Mouse (Mus musculus) CH12.LX (cell line): Measurements from ENCODE around the gene Akap2. TPM values are rescaled to one million over a fixed set of nuclear protein-coding genes. Genes with fewer than 3 reads are reported as not detected.

ENCODE experiments used
- DNase-seq: peaks from one replicate; pipeline ENCODE4 v3.0.0-alpha.2; 2013; ENCODE audit errors: extremely low read depth
- H3K27ac ChIP-seq: 2 replicates; pipeline ENCODE4 v1.5.1; 2012; ENCODE audit warnings: low read depth, mild to moderate bottlenecking, control low read depth, moderate library complexity; ENCODE audit not compliant: insufficient read depth
- H3K27me3 ChIP-seq: replicated peaks from 2 replicates; pipeline ENCODE3; 2012; ENCODE audit warnings: inconsistent platforms
- H3K36me3 ChIP-seq, 2 experiments: replicated peaks in 1 of 2; 2 replicates each; pipeline versions ENCODE3 to v1.6.1; 2012; ENCODE audit warnings: inconsistent platforms in 1 of 2, low read length in 1 of 2, mild to moderate bottlenecking in 1 of 2, mixed read lengths in 1 of 2, moderate library complexity in 1 of 2; ENCODE audit not compliant: control insufficient read depth in 1 of 2, insufficient read depth in 1 of 2
- H3K4me1 ChIP-seq, 2 experiments: 2 replicates each; pipeline ENCODE4 v1.6.1; 2012; ENCODE audit warnings: inconsistent platforms in 1 of 2, moderate library complexity in 1 of 2; ENCODE audit not compliant: insufficient read depth in 2 of 2, control insufficient read depth in 1 of 2
- H3K4me2 ChIP-seq: 2 replicates; pipeline ENCODE4 v1.6.1; 2012; ENCODE audit warnings: low read depth, mild to moderate bottlenecking, control low read depth; ENCODE audit not compliant: poor library complexity, insufficient read depth, severe bottlenecking
- H3K4me3 ChIP-seq, 3 experiments: fragments of 150-350 bp in 1 of 3; sonication (generic) in 1 of 3; replicated peaks in 1 of 3; 2 replicates each; pipeline versions ENCODE3 to v1.5.1; 2011 to 2012; ENCODE audit warnings: low read depth in 2 of 3, low read length in 2 of 3, mild to moderate bottlenecking in 2 of 3, moderate library complexity in 2 of 3, control low read depth in 1 of 3, improper control_type of control experiment in 1 of 3, inconsistent platforms in 1 of 3, mixed read lengths in 1 of 3; ENCODE audit not compliant: poor library complexity in 1 of 3
- H3K79me2 ChIP-seq: replicated peaks from 2 replicates; pipeline ENCODE4 v1.6.1; 2012; ENCODE audit warnings: mild to moderate bottlenecking, moderate library complexity; ENCODE audit not compliant: control insufficient read depth, poor library complexity, insufficient read depth, severe bottlenecking; ENCODE audit errors: extremely low read depth
- H3K9ac ChIP-seq: 2 replicates; pipeline ENCODE4 v1.6.1; 2012; ENCODE audit warnings: low read depth, mild to moderate bottlenecking, control low read depth, moderate library complexity; ENCODE audit not compliant: insufficient read depth
- H3K9me3 ChIP-seq: replicated peaks from 2 replicates; pipeline ENCODE3; 2012; ENCODE audit warnings: low read length, inconsistent platforms, mixed read lengths
- BHLHE40 ChIP-seq: IDR thresholded peaks from 2 replicates; pipeline ENCODE4 v1.6.1; 2011; ENCODE audit warnings: mild to moderate bottlenecking, low read depth, low read length, improper control_type of control experiment
- CHD1 ChIP-seq: IDR thresholded peaks from 2 replicates; pipeline ENCODE4 v1.6.1; 2012; ENCODE audit warnings: low read depth, low read length, improper control_type of control experiment, inconsistent platforms
- E2F4 ChIP-seq: IDR thresholded peaks from 2 replicates; pipeline ENCODE4 v1.6.1; 2011; ENCODE audit warnings: low read depth, low read length, improper control_type of control experiment; ENCODE audit not compliant: insufficient replicate concordance
- HCFC1 ChIP-seq: IDR thresholded peaks from 2 replicates; pipeline ENCODE4 v1.6.1; 2012; ENCODE audit warnings: low read depth, mild to moderate bottlenecking, inconsistent platforms, low read length, improper control_type of control experiment
- JUND ChIP-seq: conservative IDR thresholded peaks from 2 replicates; pipeline ENCODE4 v1.6.1; 2011; ENCODE audit warnings: low read depth, low read length, improper control_type of control experiment
- KAT2A ChIP-seq: IDR thresholded peaks from 2 replicates; pipeline ENCODE4 v1.6.1; 2012; ENCODE audit warnings: low read length, improper control_type of control experiment, inconsistent platforms; ENCODE audit not compliant: insufficient replicate concordance
- MAFK ChIP-seq: IDR thresholded peaks from 2 replicates; pipeline ENCODE4 v1.6.1; 2011; ENCODE audit warnings: low read length, improper control_type of control experiment; ENCODE audit not compliant: insufficient replicate concordance
- MAX ChIP-seq: IDR thresholded peaks from 2 replicates; pipeline ENCODE4 v1.6.1; 2011; ENCODE audit warnings: low read length, improper control_type of control experiment
- MAZ ChIP-seq: IDR thresholded peaks from 2 replicates; pipeline ENCODE4 v1.6.1; 2012; ENCODE audit warnings: low read depth, mild to moderate bottlenecking, inconsistent platforms, low read length, improper control_type of control experiment, moderate library complexity
- MXI1 ChIP-seq: IDR thresholded peaks from 2 replicates; pipeline ENCODE4 v1.6.1; 2011; ENCODE audit warnings: mild to moderate bottlenecking, low read depth, low read length, improper control_type of control experiment
- MYC ChIP-seq: IDR thresholded peaks from 2 replicates; pipeline ENCODE4 v1.6.1; 2011; ENCODE audit warnings: low read depth, mild to moderate bottlenecking, improper control_type of control experiment, low read length
- NELFE ChIP-seq: IDR thresholded peaks from 2 replicates; pipeline ENCODE4 v1.6.1; 2011; ENCODE audit warnings: low read depth, low read length, improper control_type of control experiment
- POLR2AphosphoS2 ChIP-seq: IDR thresholded peaks from 2 replicates; pipeline ENCODE4 v1.6.1; 2011; ENCODE audit warnings: low read depth, low read length, improper control_type of control experiment
- SIN3A ChIP-seq: IDR thresholded peaks from 2 replicates; pipeline ENCODE4 v1.6.1; 2012; ENCODE audit warnings: low read length, improper control_type of control experiment, inconsistent platforms
- SMC3 ChIP-seq: IDR thresholded peaks from 2 replicates; pipeline ENCODE4 v1.6.1; 2011; ENCODE audit warnings: low read depth, low read length, improper control_type of control experiment
- TBP ChIP-seq: conservative IDR thresholded peaks from 2 replicates; pipeline ENCODE4 v1.6.1; 2011; ENCODE audit warnings: low read depth, low read length, improper control_type of control experiment
- TCF12 ChIP-seq: IDR thresholded peaks from 2 replicates; pipeline ENCODE4 v1.6.1; 2014; ENCODE audit warnings: low read depth, mild to moderate bottlenecking, inconsistent platforms, low read length, improper control_type of control experiment
- USF1 ChIP-seq: IDR thresholded peaks from 2 replicates; pipeline ENCODE4 v1.6.1; 2014; ENCODE audit warnings: low read depth, mild to moderate bottlenecking, inconsistent platforms, low read length, improper control_type of control experiment
- ZC3H11A ChIP-seq: IDR thresholded peaks from 2 replicates; pipeline ENCODE4 v1.6.1; 2012; ENCODE audit warnings: low read depth, mild to moderate bottlenecking, inconsistent platforms, low read length, improper control_type of control experiment
- ZKSCAN1 ChIP-seq: IDR thresholded peaks from 2 replicates; pipeline ENCODE4 v1.6.1; 2012; ENCODE audit warnings: low read depth, inconsistent platforms, low read length, improper control_type of control experiment, borderline replicate concordance
- ZMIZ1 ChIP-seq: IDR thresholded peaks from 2 replicates; pipeline ENCODE4 v1.6.1; 2012; ENCODE audit warnings: low read depth, mild to moderate bottlenecking, inconsistent platforms, low read length, improper control_type of control experiment
- dilution Hi-C: fragments of 300-500 bp; cut with MboI; formaldehyde crosslinking; loops from 2 replicates; pipeline ENCODE4 v1.14.3; 2020; ENCODE audit warnings: low sequenced_read_pairs; ENCODE audit not compliant: extremely low pct_unique_long_range_greater_than_20kb, extremely low pct_ligation_motif_present
- in situ Hi-C: fragments of 300-500 bp; cut with MboI; formaldehyde crosslinking; loops from 3 replicates; pipeline ENCODE4 v1.14.3; 2019; ENCODE audit warnings: low sequenced_read_pairs, low pct_ligation_motif_present, low pct_unique_long_range_greater_than_20kb, mixed read lengths
- polyA plus RNA-seq: library from polyadenylated mRNA; unstranded; fragments of >175 nt; gene quantifications from 2 replicates; pipeline ENCODE4 v1.2.1, GENCODE M21; 2012; ENCODE audit warnings: low read depth; ENCODE audit not compliant: insufficient read length
- total RNA-seq, 2 experiments: library from RNA; depleted of rRNA; stranded (reverse); fragments of 300-350 nt in 1 of 2; fragments of >200 nt in 1 of 2; gene quantifications; 2 replicates each; pipeline ENCODE4 v1.2.3; 2012 to 2014

The Akap2 gene
- total and polyA plus RNA-seq, 3 experiments: 0.25 TPM; not detected in 2

DNA sequence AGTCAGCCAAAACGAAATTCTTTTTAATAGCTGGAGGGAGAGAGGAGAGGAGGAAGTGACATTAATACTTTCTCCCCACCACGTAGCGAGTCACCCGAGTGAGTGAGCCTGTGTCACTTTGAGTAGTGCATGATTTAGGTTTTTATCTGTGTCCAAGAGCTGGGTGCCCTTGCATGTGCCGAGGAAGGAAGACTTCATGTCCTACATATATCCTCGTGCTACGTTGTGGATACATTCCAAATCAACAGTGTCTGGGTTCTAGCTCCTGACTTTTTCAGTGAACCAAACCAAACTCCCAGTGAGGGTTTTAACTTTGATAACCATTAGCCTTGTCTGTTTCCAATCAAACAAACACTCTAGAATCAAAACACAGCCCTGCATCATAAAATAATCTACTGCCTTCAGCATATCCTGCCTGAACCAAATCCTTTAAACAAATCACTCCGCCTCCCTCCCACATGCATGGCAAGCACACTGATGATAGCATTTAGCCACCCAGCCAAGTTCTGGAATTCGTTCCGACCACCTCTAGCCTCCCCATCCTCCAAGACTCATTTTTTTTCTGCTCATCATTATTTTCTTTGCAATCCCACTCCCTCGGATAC, 26.0 kb downstream of the Akap2 start:
- Histone ChIP-seq H3K79me2 (no peaks in the 10 kb centered on the region), H3K4me3 (no peak overlapping the region), H3K36me3 (no peaks in the 10 kb centered on the region), H3K4me1 (peaks cover 0 to 6% of the 10 kb centered on the region in 2 experiments; a peak in 2 of 4 replicates), H3K4me2 (peak overlapping the region; percentile 9; the same call in 1 of the 2 replicates), H3K27me3 (no peaks in the 10 kb centered on the region), H3K9ac (no peak overlapping the region), H3K27ac (no peak overlapping the region), H3K9me3 (peaks cover 6% of the 10 kb centered on the region)
- no peak for DNase-seq
- no peak for TF ChIP-seq MAFK
- no peak for TF ChIP-seq JUND
- TF ChIP-seq POLR2AphosphoS2: no peak
- no peak for TF ChIP-seq KAT2A
- TF ChIP-seq BHLHE40: no peak
- no peak for TF ChIP-seq NELFE
- TF ChIP-seq MAZ: no peak
- TF ChIP-seq MYC: no peak
- no peak for TF ChIP-seq ZC3H11A
- no peak for TF ChIP-seq TCF12
- TF ChIP-seq TBP: no peak
- TF ChIP-seq CHD1: no peak
- TF ChIP-seq SMC3: no peak
- TF ChIP-seq MXI1: no peak
- no peak for TF ChIP-seq MAX
- TF ChIP-seq SIN3A: no peak
- TF ChIP-seq E2F4: no peak
- TF ChIP-seq HCFC1: no peak
- no peak for TF ChIP-seq USF1
- in situ Hi-C loops: no loop called here
- dilution Hi-C loops: no loop called here

DNA sequence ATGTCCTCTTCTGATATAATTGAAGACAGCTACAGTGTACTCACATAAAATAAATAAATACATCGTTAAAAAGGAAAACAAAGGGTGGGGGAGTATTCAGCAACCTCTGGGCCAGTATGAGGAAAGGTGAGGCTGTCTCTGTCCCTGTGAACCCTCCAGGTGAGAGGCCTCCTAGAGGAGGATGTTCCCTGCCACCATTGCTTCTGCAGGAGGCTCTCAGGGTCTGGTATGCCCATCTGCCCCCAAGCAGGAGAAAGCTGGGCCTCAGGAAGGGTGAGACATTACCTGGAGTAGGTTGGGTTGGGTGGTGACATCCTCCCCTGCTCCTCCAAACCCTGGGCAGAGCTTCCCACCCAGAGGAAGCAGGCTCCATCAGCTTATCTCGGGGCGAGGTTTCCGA, 33.2 kb downstream of the Akap2 start:
- in situ Hi-C loops: no loop called here
- Histone ChIP-seq H3K9me3 (peaks cover 3% of the 10 kb centered on the region), H3K27ac (no peak overlapping the region)

More for the DNA sequence above, 33.2 kb downstream of the Akap2 start:
- Histone ChIP-seq H3K36me3 (no peaks in the 10 kb centered on the region), H3K4me2 (no peak overlapping the region), H3K9ac (no peak overlapping the region), H3K79me2 (no peaks in the 10 kb centered on the region), H3K27me3 (no peaks in the 10 kb centered on the region), H3K4me1 (peaks cover 2 to 13% of the 10 kb centered on the region in 2 experiments; a peak in 2 of 4 replicates), H3K4me3 (no peak overlapping the region)
- dilution Hi-C loops: no loop called here
- DNase-seq: no peak
- TF ChIP-seq USF1 (no peak), ZKSCAN1 (no peak), MAFK (no peak), NELFE (no peak), ZMIZ1 (no peak), CHD1 (no peak)
